Mouse (Mus musculus) hematopoietic stem cell, adult 5-6 weeks (primary cell): ENCODE measurements at regions not wholly inside any gene's neighbourhood (a gene's known extent, or its start where the extent isn't known, plus 50 kb on each side); places are given as distances from the start of the nearest gene placed in this dataset.
A peak's percentile ranks its signal among the peaks of the same experiment; 100 is the strongest.

Experiments used
- ATAC-seq, 2 experiments: fragments of 125-278 bp in 1 of 2; replicated peaks in 1 of 2; 2 replicates each; pipeline ENCODE4 v1.8.0; 2016 to 2017; ENCODE audit warnings: inconsistent platforms in 2 of 2, mild to moderate bottlenecking in 2 of 2, moderate number of reproducible peaks in 2 of 2, low read depth in 1 of 2, moderate TSS enrichment in 1 of 2; ENCODE audit not compliant: low FRiP score in 2 of 2, poor library complexity in 2 of 2, severe bottlenecking in 2 of 2, insufficient read depth in 1 of 2, low TSS enrichment in 1 of 2

DNA sequence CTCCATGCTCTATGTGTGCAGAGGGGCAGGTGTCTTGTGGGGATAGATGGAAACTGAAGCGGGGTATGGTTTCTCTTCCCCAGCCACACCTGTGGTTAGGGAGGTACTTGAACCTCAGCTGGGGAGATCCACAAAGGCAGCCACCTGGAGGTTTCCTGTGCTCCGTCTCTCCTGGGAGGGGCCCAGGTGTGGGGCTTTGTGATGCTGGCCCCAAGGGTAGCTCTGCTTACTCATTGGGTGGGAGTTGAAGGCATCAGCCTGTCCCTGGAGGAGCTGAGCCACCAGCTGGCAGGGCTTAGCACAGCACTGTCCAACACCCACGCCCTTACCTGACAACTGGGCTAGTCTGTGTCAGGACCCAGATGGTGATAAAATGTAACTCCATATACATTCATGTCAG, 81.4 kb downstream of the Lhx2 start:
- no peak for ATAC-seq

DNA sequence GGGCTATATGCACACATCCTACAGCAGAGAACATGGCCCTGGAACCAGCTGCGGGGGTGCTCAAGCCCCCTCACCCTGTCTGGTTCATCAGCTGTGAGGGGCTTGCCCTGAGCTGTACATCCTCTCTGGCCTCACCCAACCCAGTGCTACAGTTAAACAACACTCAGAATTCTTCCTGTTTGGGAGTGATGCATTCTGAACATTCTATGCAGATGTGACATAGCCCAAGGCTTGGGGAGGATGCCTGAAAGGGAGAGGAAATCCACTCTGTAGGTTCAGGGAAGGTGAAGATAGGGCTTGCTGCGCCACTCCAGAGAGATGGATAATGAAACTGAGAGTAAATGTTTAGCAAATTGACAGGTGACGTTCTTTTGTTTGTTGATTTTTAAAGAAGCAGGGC, 83.3 kb downstream of the Lhx2 start:
- ATAC-seq = no peak

DNA sequence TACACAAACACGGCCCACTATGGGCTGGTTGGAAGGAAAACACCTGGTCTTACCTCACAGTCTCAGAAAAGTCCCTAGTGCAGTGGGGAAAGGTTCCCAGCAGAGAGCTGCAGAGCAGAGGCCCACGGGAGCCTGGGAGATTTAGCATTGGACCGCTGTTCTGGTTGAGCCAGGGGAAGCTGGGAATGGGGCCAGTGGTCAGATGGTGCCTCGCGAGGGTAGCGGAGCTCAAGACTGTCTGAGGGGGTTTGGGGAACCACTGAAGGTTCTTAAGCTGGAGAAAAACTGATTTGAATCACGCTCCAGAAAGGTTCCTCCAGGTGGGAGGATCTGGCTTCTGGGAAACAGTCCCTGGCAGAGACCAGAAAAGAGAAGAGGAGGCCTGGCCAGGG, 84.8 kb downstream of the Lhx2 start:
- ATAC-seq = no peak

DNA sequence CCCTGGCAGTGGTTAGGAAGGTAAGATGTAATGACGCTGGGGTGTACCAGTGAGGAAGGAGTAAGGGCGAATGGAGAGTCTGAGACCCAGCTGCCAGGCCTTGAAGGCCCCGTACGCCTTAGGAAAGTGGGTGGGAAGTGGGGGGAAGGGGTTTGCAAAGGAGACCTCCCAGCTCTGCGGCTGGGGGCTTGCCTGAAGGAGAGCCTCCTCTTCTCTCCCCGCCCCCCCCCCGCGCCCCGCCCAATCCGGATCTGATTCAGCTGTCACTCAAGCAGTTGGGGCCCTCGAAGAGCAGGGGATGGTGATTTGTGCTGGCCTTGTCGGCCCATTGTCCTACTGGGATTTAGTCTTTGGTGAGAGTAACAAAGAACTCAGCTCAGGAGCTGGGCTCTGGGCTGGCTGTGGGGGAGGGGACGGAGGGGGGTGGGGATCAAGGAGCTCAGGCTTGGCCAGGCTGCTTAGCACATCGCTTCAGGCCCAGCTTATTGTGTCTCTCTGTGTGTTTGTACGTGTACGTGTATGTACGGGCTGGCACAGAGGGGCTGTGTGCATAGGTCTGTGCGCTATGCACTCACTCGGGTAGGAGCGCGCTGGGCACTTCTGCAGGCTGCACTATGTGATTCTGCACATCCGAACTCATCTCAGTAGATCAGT, 85.3 kb downstream of the Lhx2 start:
- ATAC-seq = no peak

DNA sequence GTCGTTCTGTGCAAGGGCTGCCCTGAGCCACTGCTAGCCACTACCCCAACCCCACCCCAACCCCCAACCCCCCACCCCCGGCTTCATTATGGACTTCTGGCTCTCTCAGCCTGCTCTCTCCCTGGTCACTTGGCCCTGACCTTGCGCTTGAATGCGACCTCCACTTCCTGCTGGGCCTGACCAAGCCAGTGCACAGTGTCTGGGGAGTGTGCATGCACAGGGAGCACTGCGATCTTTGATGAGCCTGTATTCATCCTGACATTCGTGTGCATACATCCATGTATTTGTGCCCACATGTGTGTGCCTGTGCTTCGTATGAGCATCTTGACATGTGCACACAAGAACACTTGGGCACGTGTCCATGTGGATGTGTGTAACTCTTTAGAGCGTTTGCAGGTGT, 85.9 kb downstream of the Lhx2 start:
- no peak for ATAC-seq

DNA sequence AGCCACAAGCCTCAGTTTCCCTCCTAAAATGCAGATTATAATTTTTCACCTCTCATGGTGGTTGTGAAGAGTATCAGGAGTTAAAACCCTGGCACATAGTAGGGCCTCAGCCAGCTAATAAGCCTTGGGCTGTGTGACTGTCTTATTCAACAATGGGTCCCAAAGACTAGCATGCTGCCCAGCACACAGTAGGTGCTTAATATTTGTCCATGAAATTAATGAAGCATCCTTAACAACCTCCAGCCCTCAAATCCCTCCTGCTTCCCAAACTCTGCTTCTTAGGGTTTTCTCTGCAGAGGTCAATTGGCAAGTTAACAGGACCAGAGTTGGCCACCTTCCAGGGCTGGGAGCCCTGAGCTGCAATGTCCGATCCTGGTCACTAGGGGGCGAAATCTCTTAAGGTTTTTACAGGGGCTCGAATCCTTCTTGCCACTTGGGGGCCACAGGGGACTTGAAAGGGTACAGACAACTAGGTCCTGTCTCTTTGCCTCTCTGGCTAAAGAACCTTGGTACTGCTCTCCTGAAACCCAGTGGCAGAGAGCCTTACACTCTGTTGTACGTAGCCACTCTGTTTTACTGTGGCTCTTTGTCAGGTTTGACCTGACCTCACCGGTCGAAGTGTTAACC, 81.6 kb upstream of the Nek6 start:
- ATAC-seq = peak in 1 of 2 experiments; percentile 68; a peak in 2 of 4 replicates

DNA sequence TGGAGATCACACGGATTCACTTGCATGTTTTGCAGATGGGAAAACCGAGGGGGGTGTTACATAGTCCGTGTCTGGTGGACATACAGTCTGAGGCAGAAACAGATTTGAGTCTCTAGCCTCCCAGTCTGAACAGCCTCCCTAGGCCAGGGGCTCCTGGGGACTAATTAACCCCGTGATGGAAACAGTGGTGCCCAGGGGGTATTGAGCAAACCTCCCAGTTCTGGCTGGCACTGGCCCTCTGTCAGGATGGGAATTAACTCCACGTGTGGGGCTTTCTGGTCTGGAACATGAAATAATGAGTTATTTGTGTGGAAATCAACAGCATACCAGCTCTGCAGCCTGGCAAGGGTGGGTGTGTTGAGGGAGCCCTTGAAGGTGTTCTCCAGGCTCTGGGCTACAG, 79.9 kb upstream of the Nek6 start:
- no peak for ATAC-seq

DNA sequence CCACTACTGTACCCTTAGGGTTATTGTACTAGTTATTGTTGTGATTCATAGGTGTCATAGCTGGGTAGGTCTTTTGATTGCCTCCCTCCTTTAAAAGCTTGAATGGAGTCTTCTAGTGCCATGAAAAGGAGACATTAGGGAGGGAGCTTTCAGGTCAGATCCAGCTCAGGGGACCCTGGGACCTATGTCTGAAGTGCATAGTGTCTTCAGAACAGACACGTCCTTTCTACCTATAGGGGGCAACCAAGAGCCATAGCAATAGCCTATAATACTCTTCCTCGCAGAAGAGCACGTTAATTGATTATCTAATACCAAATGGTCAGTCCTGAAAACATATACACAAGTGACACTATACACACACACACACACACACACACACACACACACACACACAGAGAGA, 77.7 kb upstream of the Nek6 start:
- peak; percentile 47 to 78; a peak in 2 of 4 replicates for ATAC-seq

DNA sequence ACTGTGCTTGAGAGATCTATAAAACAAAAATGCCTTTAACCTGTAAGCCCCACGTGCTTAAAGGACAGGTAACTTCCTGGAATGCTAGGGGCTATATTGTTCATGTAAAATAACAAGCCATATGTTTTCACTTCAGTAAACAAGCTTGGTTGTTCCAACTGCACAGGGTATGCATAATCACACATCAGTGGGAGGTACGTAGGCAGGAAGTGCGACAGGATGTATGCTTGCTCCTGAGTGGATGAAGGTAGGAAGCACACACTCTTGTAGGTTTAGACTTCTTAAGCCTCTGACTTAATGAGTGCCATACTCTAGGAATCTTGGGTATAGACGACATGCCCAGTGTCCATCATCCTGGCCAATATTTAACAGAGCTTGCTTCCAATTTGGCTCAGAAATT, 74.7 kb upstream of the Nek6 start:
- ATAC-seq = no peak

DNA sequence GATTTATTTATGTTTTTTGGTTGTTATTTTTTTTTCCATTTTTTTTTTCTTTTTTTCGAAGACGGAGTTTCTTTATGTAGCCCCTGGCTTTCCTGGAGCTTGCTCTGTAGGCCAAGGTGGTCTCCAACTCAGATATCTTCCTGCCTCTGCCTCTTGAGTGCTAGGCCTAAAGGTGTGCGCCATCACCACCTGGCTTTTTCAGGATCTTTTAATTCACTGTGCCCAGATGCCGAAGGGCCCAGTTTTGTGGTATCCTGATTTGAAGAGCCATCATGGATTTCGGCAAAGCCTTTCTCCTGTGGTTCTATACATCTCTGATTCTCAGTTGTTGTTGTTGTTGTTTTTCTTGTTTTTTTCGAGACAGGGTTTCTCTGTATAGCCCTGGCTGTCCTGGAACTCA, 72.3 kb upstream of the Nek6 start:
- ATAC-seq = no peak

DNA sequence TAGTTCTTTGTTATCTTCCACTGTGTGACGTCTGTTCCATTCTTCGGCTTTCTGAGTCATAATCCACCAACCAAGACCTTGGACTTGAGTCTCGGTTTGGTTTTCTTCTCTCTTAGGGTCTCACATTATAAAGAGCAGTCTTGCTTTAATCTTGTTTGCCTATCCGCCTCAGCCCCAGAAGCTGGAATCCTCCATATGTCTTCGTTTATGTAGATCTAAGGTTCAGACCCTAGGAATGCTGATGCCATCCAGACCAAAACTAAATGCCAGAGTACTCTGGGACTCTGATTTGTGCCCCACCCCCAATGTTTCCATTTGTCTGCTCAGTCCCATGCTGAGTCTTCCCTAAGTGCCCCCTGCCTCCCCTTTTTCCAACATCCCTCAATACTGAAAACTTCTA, 71.5 kb upstream of the Nek6 start:
- ATAC-seq = no peak

DNA sequence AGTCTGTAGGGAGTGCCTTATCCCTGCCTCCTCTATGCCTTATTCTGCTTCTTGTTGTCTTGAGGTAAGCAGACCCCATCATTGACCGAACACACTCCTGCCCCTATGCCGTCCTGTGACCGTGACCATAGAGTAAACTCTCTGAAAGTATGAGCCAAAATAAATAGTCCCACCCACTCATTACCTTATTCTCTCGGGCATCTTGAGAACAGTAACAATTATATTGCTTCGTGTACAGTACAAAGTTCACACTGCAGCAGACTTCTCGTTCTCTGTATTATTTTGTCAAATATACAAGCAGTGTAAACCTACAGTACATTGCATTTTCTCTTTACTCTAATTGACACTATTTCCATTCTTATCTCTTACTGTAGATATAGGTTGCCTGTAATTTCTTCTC, 62.4 kb upstream of the Nek6 start:
- no peak for ATAC-seq

DNA sequence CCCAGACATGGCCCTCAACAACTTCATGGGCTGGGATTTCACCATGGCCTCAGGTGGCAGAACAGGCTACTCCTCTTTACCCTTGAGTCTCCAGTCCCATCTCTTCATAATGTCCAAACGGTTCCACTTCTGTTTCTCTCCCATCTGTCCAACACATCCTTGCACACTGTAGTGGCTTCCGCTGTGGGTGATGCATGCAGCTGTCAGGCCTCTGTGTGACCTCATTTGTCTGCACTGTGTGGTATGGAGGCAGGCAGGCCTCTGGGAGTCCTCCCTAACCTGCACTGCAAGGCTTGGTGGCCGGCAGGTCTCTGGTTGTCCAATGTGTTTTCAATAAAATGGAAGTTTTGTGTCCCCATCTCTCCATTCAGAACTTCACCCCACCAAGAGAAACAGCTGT, 54.9 kb upstream of the Nek6 start:
- ATAC-seq = no peak

DNA sequence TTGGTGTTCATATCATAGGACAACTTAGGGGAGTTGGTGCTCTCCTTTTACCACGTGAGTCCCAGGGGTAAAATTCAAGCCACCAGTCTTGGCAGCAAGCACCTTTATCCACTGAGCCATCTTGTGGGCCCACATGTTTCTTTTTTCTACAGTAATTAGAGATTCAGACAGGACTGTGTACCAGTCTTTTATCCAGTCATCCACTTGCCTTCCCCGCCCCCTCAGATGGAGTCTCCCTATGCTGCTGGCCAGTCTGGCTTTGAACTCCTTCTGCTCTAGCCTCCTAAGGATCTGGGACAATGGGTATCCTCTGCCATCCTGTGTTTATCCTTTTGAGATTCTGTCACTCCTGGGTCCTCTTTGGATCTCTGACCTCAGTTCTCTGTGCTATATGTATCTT, 51.1 kb upstream of the Nek6 start:
- no peak for ATAC-seq

DNA sequence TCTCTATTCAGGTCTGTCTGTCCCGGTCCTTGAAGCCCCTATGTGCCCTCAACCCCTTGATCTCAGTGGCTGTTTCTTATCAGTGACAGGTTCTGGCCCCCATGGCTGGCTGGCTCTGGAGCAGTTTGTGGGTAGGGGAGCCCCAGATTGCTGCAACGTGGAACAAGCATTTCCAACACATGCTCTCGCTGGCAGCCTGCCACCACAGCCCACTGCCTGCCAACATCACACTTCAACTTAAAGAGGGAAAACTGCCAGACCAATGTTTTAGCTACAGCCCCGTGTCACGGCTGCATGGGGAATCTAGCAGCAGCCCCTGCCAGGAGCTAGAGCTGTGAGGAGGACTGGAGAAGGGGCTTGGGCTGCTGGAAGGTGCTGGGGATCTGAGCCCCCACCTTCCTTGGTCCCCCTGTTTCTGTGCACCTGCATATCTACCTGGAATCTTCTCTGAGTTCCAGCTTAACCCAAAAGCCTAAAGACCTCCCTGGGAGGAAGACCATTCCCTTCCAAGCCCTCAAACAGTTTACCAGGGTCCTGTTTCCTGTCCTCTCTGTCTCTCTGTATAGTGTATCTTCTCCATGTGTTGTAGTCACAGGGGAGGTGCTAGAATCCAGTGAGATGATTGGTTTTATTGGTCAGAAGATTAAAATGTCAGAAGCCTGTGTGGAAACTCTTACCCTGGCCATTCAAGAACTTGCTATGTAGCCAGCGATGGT, 50.5 kb upstream of the Nek6 start:
- peak; percentile 52 to 60 for ATAC-seq
